Mouse (Mus musculus): Measurements from ENCODE around the gene Ints4. TPM values are rescaled to one million over a fixed set of nuclear protein-coding genes. Genes with fewer than 3 reads are reported as not detected.
A peak's percentile ranks its signal among the peaks of the same experiment; 100 is the strongest.
"Not testable (repeated sequence)": the region's sequence is repeated elsewhere in the genome, so short reads cannot be mapped to it uniquely, and the experiment has no call there.

Ints4 gene
- 70.7 and 73.2 TPM in 2 replicates for polyA plus RNA-seq (2014; fragmentation: Nextera tagmentation; extraction: Ambion mirVana)

- H3K9me3 ChIP-seq (ENCODE audit: control insufficient read depth, low read length): no peaks in the 10 kb centered on the region
- WGBS: under 1% methylated on average over 24 of the region's 24 CpGs
- peaks cover 4% of the 10 kb centered on the region; the same call in 1 of the 2 replicates for H3K4me1 ChIP-seq (ENCODE audit: control insufficient read depth, insufficient read depth, low read length)
- DNase-seq (ENCODE audit: low spot score) (peak; percentile 90), ATAC-seq (ENCODE audit: insufficient number of reproducible peaks, low FRiP score, low TSS enrichment, low read depth) (peak; percentile 99)
- H3K27me3 ChIP-seq (ENCODE audit: control insufficient read depth, insufficient read depth, low read length): no peaks in the 10 kb centered on the region
- peaks cover 3% of the 10 kb centered on the region; the same call in 1 of the 2 replicates for H3K36me3 ChIP-seq (ENCODE audit: control insufficient read depth, insufficient read depth, low read length)
- H3K27ac ChIP-seq (replicated peaks; ENCODE audit: low read depth, low read length): no peak within 1 kb of the TSS
- H3K4me3 ChIP-seq (ENCODE audit: low read depth, low read length): peak within 1 kb of the TSS; percentile 58
- peak within 1 kb of the TSS; percentile 59 for H3K9ac ChIP-seq (ENCODE audit: low read length)
- peak within 1 kb of the TSS; percentile 84 for H3K4me2 ChIP-seq (ENCODE audit: low read depth, severe bottlenecking)
These were observed at the start of gene Ints4 for GRCm38 (mm10) chr7:97480821-97481339. TSS of gene Ints4 (plus strand) at chr7:97480956.

- DNase-seq (ENCODE audit: low spot score); H3K4me1 ChIP-seq (ENCODE audit: control insufficient read depth, insufficient read depth, low read length); H3K9me3 ChIP-seq (ENCODE audit: control insufficient read depth, low read length); H3K4me3 ChIP-seq (ENCODE audit: low read depth, low read length); H3K27ac ChIP-seq (replicated peaks; ENCODE audit: low read depth, low read length); H3K4me2 ChIP-seq (ENCODE audit: low read depth, severe bottlenecking); H3K9ac ChIP-seq (ENCODE audit: low read length); H3K36me3 ChIP-seq (ENCODE audit: control insufficient read depth, insufficient read depth, low read length); H3K27me3 ChIP-seq (ENCODE audit: control insufficient read depth, insufficient read depth, low read length); ATAC-seq (ENCODE audit: insufficient number of reproducible peaks, low FRiP score, low TSS enrichment, low read depth): not testable (repeated sequence)
- WGBS: 78% methylated on average over 3 of the region's 3 CpGs
These were observed 47.2 kb upstream of the Ints4 start for GRCm38 (mm10) chr7:97433517-97433916.

- H3K4me2 ChIP-seq (ENCODE audit: low read depth, severe bottlenecking): no peak overlapping the region
- DNase-seq (ENCODE audit: low spot score) (no peak), ATAC-seq (ENCODE audit: insufficient number of reproducible peaks, low FRiP score, low TSS enrichment, low read depth) (no peak)
- H3K4me3 ChIP-seq (ENCODE audit: low read depth, low read length): no peak overlapping the region
- no peaks in the 10 kb centered on the region for H3K27me3 ChIP-seq (ENCODE audit: control insufficient read depth, insufficient read depth, low read length)
- H3K9ac ChIP-seq (ENCODE audit: low read length): no peak overlapping the region
- peaks cover 6% of the 10 kb centered on the region for H3K4me1 ChIP-seq (ENCODE audit: control insufficient read depth, insufficient read depth, low read length)
- no peaks in the 10 kb centered on the region for H3K36me3 ChIP-seq (ENCODE audit: control insufficient read depth, insufficient read depth, low read length)
- H3K9me3 ChIP-seq (ENCODE audit: control insufficient read depth, low read length): no peaks in the 10 kb centered on the region
- WGBS: 89% methylated on average over 10 of the region's 10 CpGs
- no peak overlapping the region for H3K27ac ChIP-seq (replicated peaks; ENCODE audit: low read depth, low read length)
These were observed 46.2 kb upstream of the Ints4 start for GRCm38 (mm10) chr7:97434517-97434916.

- ATAC-seq (ENCODE audit: insufficient number of reproducible peaks, low FRiP score, low TSS enrichment, low read depth) (no peak), DNase-seq (ENCODE audit: low spot score) (no peak)
- H3K4me1 ChIP-seq (ENCODE audit: control insufficient read depth, insufficient read depth, low read length): no peaks in the 10 kb centered on the region
- no peaks in the 10 kb centered on the region for H3K9me3 ChIP-seq (ENCODE audit: control insufficient read depth, low read length)
- H3K27me3 ChIP-seq (ENCODE audit: control insufficient read depth, insufficient read depth, low read length): no peaks in the 10 kb centered on the region
- no peak overlapping the region for H3K4me3 ChIP-seq (ENCODE audit: low read depth, low read length)
- no peak overlapping the region for H3K4me2 ChIP-seq (ENCODE audit: low read depth, severe bottlenecking)
- no peaks in the 10 kb centered on the region for H3K36me3 ChIP-seq (ENCODE audit: control insufficient read depth, insufficient read depth, low read length)
- H3K9ac ChIP-seq (ENCODE audit: low read length): no peak overlapping the region
- H3K27ac ChIP-seq (replicated peaks; ENCODE audit: low read depth, low read length): no peak overlapping the region
These were observed 41.8 kb upstream of the Ints4 start for GRCm38 (mm10) chr7:97438986-97439385.

GRCm38 (mm10) chr7:97446171-97446925 lies 34.4 kb upstream of the Ints4 start:
- H3K27ac ChIP-seq (replicated peaks; ENCODE audit: low read depth, low read length): no peak overlapping the region
- H3K4me3 ChIP-seq (ENCODE audit: low read depth, low read length): no peak overlapping the region
- H3K27me3 ChIP-seq (ENCODE audit: control insufficient read depth, insufficient read depth, low read length): no peaks in the 10 kb centered on the region
- DNase-seq (ENCODE audit: low spot score): no peak
- ATAC-seq (ENCODE audit: insufficient number of reproducible peaks, low FRiP score, low TSS enrichment, low read depth): no peak
- H3K9ac ChIP-seq (ENCODE audit: low read length): no peak overlapping the region
- 65% methylated on average over 6 of the region's 6 CpGs for WGBS
- no peak overlapping the region for H3K4me2 ChIP-seq (ENCODE audit: low read depth, severe bottlenecking)
- no peaks in the 10 kb centered on the region; the same call in 1 of the 2 replicates for H3K9me3 ChIP-seq (ENCODE audit: control insufficient read depth, low read length)
- H3K4me1 ChIP-seq (ENCODE audit: control insufficient read depth, insufficient read depth, low read length): no peaks in the 10 kb centered on the region
- no peaks in the 10 kb centered on the region for H3K36me3 ChIP-seq (ENCODE audit: control insufficient read depth, insufficient read depth, low read length)

GRCm38 (mm10) chr7:97447050-97447531 lies 33.7 kb upstream of the Ints4 start:
- Histone ChIP-seq H3K9ac (ENCODE audit: low read length) (no peak overlapping the region), H3K4me1 (ENCODE audit: control insufficient read depth, insufficient read depth, low read length) (no peaks in the 10 kb centered on the region), H3K9me3 (ENCODE audit: control insufficient read depth, low read length) (no peaks in the 10 kb centered on the region; the same call in 1 of the 2 replicates), H3K27me3 (ENCODE audit: control insufficient read depth, insufficient read depth, low read length) (no peaks in the 10 kb centered on the region), H3K4me3 (ENCODE audit: low read depth, low read length) (no peak overlapping the region), H3K36me3 (ENCODE audit: control insufficient read depth, insufficient read depth, low read length) (no peaks in the 10 kb centered on the region), H3K4me2 (ENCODE audit: low read depth, severe bottlenecking) (no peak overlapping the region), H3K27ac (replicated peaks; ENCODE audit: low read depth, low read length) (no peak overlapping the region)
- ATAC-seq (ENCODE audit: insufficient number of reproducible peaks, low FRiP score, low TSS enrichment, low read depth) (no peak), DNase-seq (ENCODE audit: low spot score) (no peak)
- WGBS: 74% methylated on average over 6 of the region's 6 CpGs

GRCm38 (mm10) chr7:97451023-97451422 lies 29.7 kb upstream of the Ints4 start, which contains the start of gene Kctd14:
TSS of gene Kctd14 (plus strand) at chr7:97451323.
- not testable (repeated sequence) for H3K4me1 ChIP-seq (ENCODE audit: control insufficient read depth, insufficient read depth, low read length); H3K27ac ChIP-seq (replicated peaks; ENCODE audit: low read depth, low read length); H3K36me3 ChIP-seq (ENCODE audit: control insufficient read depth, insufficient read depth, low read length); H3K9ac ChIP-seq (ENCODE audit: low read length); H3K27me3 ChIP-seq (ENCODE audit: control insufficient read depth, insufficient read depth, low read length); ATAC-seq (ENCODE audit: insufficient number of reproducible peaks, low FRiP score, low TSS enrichment, low read depth); H3K4me2 ChIP-seq (ENCODE audit: low read depth, severe bottlenecking); DNase-seq (ENCODE audit: low spot score); H3K4me3 ChIP-seq (ENCODE audit: low read depth, low read length); H3K9me3 ChIP-seq (ENCODE audit: control insufficient read depth, low read length)
- WGBS: 78% methylated on average over 2 of the region's 2 CpGs

- 87% methylated on average over 6 of the region's 6 CpGs for WGBS
- no peak for DNase-seq (ENCODE audit: low spot score)
- Histone ChIP-seq H3K9ac (ENCODE audit: low read length) (no peak overlapping the region), H3K4me3 (ENCODE audit: low read depth, low read length) (no peak overlapping the region), H3K4me1 (ENCODE audit: control insufficient read depth, insufficient read depth, low read length) (no peaks in the 10 kb centered on the region), H3K27ac (replicated peaks; ENCODE audit: low read depth, low read length) (no peak overlapping the region), H3K9me3 (ENCODE audit: control insufficient read depth, low read length) (no peaks in the 10 kb centered on the region; the same call in 1 of the 2 replicates), H3K36me3 (ENCODE audit: control insufficient read depth, insufficient read depth, low read length) (no peaks in the 10 kb centered on the region), H3K4me2 (ENCODE audit: low read depth, severe bottlenecking) (no peak overlapping the region), H3K27me3 (ENCODE audit: control insufficient read depth, insufficient read depth, low read length) (no peaks in the 10 kb centered on the region)
- ATAC-seq (ENCODE audit: insufficient number of reproducible peaks, low FRiP score, low TSS enrichment, low read depth): no peak
These were observed 28.6 kb upstream of the Ints4 start for GRCm38 (mm10) chr7:97452196-97452595.

All from limb, embryonic 11.5 days (tissue).